Mouse (Mus musculus): ENCODE results near the gene Arfgef2.
A peak's percentile ranks its signal among the peaks of the same experiment; 100 is the strongest.

DNA sequence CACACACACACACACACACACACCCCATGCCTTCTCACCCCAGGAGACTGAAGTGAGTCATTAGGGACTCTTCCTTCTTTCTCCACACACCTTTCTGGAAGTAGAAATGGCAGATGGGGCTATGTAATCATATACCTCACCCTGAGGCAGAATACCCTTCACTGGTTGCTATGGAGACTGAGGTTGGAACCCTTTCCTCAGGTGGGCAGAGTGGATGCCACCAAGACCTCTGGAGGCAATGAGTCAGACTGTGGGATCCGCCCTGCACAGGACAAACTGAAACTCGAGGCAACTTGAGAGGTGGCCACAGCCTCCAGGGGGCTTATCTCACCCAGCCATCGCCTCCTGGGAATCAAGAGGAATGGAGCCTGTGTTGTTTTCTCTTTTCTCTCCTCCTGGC, 47.4 kb upstream of the Arfgef2 start:
- TF ChIP-seq GATA1 (IDR thresholded peaks at IDR 0.05; ENCODE audit: low read depth, low read length) (peak; percentile 20; the same call in 1 of the 2 replicates), EP300 (IDR thresholded peaks at IDR 0.05; ENCODE audit: low read depth in 1 of 2, low read length in 2 of 2) (no peak), TCF12 (IDR thresholded peaks at IDR 0.05; ENCODE audit: low read depth, low read length) (no peak), JUND (IDR thresholded peaks at IDR 0.05; ENCODE audit: low read depth, low read length) (no peak), CTCF (IDR thresholded peaks at IDR 0.05 in 2 of 3, conservative IDR thresholded peaks at IDR 0.05 in 1 of 3; ENCODE audit: control insufficient read depth in 1 of 3, insufficient read depth in 1 of 3, low read depth in 2 of 3, low read length in 3 of 3, poor library complexity in 1 of 3, severe bottlenecking in 1 of 3) (no peak), MAX (IDR thresholded peaks at IDR 0.05; ENCODE audit: low read length) (no peak), MYB (IDR thresholded peaks at IDR 0.05; ENCODE audit: low read depth, low read length) (no peak), BHLHE40 (IDR thresholded peaks at IDR 0.05; ENCODE audit: borderline replicate concordance, low read depth, low read length) (no peak), USF2 (IDR thresholded peaks at IDR 0.05; ENCODE audit: borderline replicate concordance in 1 of 2, insufficient read depth in 1 of 2, low read depth in 1 of 2, low read length in 2 of 2) (no peak), CHD1 (IDR thresholded peaks at IDR 0.05; ENCODE audit: low read depth, low read length) (no peak), ELF1 (IDR thresholded peaks at IDR 0.05; ENCODE audit: low read depth, low read length) (no peak), MAFK (IDR thresholded peaks at IDR 0.05; ENCODE audit: borderline replicate concordance, low read depth, low read length) (no peak), HCFC1 (IDR thresholded peaks at IDR 0.05; ENCODE audit: low read depth, low read length) (no peak), MXI1 (IDR thresholded peaks at IDR 0.05; ENCODE audit: low read depth, low read length) (no peak)
